Mouse (Mus musculus) lung, postnatal 25 days (tissue): ENCODE results near the gene Slc7a14.

Source experiments
- DNase-seq: peaks from one replicate; pipeline ENCODE4 v3.0.0; 2022; ENCODE audit warnings: low spot score

The Slc7a14 gene

GRCm38 (mm10) chr3:31260964-31261346, 49.2 kb downstream of the Slc7a14 start:
- no peak for DNase-seq

- DNase-seq, result no peak
Observed at GRCm38 (mm10) chr3:31260329-31260963, 49.7 kb downstream of the Slc7a14 start.

DNA sequence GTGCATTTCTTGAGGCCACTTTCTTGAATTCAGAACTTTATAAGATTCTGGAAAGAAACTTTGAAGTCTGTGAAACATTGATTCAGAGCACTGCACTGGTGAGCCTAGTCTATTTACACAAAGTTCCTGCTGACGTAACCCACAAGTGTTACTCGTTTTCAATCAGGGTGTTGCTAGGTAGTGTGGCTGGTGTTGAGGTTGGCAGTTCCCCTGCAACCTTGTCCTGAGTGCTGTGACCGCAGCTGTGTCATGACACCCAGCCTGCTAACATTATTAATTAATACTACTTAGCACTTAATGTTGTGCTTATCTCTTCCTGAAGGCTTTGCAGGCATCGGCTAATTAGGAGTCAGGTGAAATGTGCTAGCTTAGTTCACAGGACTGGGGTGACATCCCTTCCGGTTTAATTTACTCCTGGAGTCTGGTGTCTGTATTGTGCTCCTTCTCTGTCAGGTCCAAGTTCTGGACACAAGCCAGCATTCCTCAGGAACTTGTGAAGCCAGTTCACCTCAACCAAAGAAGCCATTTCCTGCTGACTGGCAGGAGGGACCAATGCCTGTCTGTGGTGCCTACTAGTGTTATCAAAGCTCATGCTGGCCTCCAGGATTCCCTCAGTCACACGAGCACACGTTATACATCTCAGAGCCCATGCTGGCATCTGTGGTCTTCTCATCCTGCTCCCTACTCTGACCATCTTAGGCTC, 50.5 kb downstream of the Slc7a14 start:
- DNase-seq, result peak; percentile 11

DNA sequence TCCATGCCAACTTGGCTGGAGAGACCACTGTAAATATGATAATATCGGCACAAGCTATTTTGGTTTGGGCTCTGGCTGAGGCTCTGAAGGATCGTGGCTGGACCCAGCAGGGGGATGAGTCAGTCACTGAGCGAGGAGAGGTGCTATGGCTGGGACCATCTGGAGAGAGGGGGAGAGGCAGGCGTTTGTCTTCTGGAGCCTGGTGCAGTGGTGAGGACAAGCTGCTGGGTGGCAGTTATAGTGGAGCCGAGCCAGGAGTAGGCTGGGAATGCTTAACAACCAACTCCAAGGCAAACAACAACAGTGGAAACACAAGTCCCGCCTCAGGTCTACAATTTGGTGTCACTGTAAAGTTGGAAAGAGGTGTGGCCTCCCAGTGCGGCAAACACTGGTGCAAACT, 55.8 kb downstream of the Slc7a14 start:
- peak; percentile 2 for DNase-seq

- DNase-seq, result no peak
Observed at GRCm38 (mm10) chr3:31253862-31254261, 56.3 kb downstream of the Slc7a14 start.

- no peak for DNase-seq
Observed at GRCm38 (mm10) chr3:31252566-31252965, 57.6 kb downstream of the Slc7a14 start.

- DNase-seq, result no peak
Observed at GRCm38 (mm10) chr3:31243478-31243877, 66.7 kb downstream of the Slc7a14 start.

GRCm38 (mm10) chr3:31240840-31241239, 69.3 kb downstream of the Slc7a14 start:
- no peak for DNase-seq

DNA sequence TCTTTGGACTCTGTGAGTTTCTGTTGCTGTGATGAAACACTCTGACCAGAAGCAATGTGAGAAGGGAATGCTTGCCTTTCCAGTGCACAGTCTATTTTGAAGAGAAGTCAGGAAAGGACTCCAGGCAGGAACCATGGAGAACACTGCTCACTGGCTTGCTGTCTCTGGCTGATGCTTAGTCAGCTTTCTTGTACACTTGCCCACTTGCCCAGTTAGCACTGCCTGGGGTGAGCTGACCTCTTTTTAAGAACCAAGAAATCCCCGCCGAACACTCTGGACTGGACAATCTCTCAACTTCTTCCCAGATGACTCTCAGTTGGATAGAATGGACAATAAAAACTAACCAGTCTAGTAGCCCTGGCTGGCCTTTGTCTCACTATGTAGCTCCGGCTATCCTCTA, 70.5 kb downstream of the Slc7a14 start:
- no peak for DNase-seq

DNA sequence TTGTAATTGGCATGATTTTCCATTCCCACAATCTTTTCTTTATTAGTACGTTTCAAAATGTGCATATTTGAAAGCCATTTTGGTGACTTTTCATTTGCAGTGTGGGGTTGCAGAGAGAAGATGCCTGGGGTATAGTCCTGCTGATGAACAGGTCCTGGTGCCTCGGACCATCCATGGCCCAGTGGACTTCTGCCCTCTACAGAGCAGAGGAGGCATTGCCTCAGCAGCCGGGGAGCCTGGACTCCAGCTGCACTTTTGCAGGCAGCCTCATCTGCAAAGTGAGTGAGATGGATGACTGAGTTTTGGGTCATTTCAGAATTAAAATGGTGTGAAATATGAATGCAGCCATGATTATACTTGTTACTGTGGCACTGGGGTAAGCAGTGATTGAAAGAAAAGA, 72.2 kb downstream of the Slc7a14 start:
- peak; percentile 25 for DNase-seq

GRCm38 (mm10) chr3:31236146-31236545, 74.0 kb downstream of the Slc7a14 start:
- no peak for DNase-seq

GRCm38 (mm10) chr3:31234356-31234755, 75.8 kb downstream of the Slc7a14 start:
- no peak for DNase-seq

- DNase-seq, result no peak
Observed at GRCm38 (mm10) chr3:31233746-31234312, 76.3 kb downstream of the Slc7a14 start.

DNA sequence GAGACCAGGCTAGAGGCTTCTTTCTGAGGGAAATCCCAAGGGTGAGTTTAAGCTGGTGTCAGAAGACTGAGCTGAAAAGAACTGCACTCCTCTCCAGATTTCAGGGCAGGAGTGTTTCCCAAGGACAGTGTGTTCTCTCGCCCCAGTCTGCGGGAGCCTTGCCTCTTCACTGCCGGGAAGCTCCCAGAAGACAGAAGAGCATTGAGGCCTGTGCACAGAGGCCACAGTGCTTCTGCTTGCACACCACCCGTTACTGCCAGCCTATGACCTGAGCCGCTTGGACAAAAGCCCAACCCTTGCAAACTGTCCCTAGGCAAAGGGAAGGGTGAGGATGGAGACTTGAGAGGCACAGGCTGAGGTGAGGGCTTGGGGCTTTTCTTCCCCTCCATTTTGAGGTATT, 80.9 kb downstream of the Slc7a14 start:
- DNase-seq, result no peak

- no peak for DNase-seq
Observed at GRCm38 (mm10) chr3:31228487-31228886, 81.7 kb downstream of the Slc7a14 start.

GRCm38 (mm10) chr3:31223551-31223950, 86.6 kb downstream of the Slc7a14 start:
- no peak for DNase-seq

DNA sequence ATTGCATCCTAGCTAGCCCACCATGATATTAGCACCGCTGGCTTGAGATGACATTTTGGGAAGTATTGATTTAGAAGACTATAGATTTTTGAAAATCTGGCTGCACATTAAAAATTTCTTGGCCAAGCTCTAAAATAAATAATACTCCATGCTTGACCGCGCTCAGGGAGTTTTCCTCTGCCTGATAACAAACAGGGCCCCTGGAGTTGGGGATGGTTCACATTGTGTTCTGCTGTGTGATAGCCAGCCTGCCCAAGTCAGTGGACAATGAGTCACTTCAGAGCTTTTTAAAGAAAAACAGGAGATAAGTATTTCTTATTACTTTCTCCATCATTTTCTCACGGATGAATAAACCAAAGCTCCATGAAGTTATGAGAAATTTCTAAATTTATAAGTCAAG, 90.1 kb downstream of the Slc7a14 start:
- DNase-seq, result no peak

DNA sequence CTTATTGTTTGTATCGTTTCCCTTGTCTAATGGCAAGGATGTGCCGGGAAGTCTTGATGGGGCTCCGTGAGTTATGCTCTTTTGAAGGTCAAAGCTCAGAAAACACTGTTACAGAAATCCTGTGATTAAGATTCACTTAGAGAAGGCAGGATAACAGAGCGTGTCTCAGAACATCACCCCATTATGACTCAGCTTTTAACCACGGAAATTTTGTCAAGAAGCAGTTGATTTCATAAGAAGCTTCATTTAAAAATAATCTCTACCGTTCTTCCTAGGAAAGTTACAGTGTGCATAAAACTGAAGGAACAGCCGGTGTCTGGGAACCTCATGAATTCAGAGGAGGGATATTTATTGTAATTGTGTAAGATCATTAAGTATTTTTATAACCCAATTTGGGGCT, 90.7 kb downstream of the Slc7a14 start:
- DNase-seq, result no peak

DNA sequence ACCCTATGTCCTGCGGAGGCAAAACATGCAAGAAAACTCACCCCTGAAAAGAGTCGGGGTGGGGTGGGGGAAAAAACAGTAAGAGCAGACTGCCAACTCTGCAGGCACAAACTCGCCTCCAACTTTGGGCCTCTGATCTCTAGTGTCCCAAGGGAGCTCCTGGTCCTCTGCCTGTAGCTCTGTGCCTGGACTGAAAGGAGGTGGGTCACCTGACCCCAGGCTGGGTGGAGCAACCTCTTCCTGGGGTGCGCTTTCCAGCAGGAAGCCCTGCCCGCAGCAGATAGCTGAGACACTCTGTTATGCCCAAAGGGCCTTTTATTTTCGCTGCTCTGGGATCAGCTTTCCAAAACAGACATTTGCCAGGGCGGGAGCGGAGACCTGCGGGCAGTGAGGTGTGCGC, 92.7 kb downstream of the Slc7a14 start:
- DNase-seq, result no peak

DNA sequence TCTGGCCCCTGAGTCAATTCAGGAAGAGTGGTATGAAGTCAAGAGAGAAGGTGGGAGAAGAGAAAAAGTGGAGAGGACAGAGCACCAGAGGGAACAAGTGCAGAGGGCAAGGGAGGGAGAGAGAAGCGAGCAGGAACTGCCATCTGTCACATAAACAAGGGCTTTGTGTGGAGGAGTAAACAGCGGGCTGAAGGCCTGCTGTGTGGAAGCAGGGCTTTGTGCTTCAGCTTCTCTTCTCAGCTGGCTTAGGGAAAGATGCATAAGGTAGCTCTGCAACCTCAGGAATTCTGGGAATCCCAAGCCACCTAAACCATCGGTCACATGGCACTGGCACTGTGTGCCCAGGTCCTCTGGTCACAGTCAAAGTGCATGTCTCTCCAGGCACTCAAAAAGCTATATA, 96.4 kb downstream of the Slc7a14 start:
- no peak for DNase-seq

GRCm38 (mm10) chr3:31212205-31213038, 97.8 kb downstream of the Slc7a14 start:
- DNase-seq, result no peak

DNA sequence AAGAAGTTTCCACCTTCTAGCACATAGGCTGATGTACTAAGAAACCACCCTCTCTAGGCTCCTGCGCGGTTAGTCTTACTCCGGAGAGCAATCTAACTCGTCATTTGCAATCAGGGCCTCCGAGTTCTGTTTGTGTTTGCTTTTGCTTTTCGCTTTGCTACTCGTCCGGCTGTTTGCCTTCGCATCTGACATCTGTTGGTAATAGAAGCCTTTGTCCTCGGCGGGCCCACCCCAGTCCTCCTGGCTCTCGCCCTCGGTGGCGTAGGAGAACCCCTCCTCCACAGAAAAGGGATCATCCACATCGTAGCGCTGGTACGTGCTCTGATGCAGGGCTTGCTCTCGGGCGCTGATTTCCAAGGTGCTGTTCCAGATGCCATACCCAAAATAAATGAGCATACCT, 101.2 kb downstream of the Slc7a14 start:
- no peak for DNase-seq
